Mouse (Mus musculus) kidney, postnatal 10 days (tissue): ENCODE data around the gene Mcoln2.

Experiments
- DNase-seq: peaks from one replicate; pipeline ENCODE4 v3.0.0; 2021; ENCODE audit warnings: mixed read lengths

Mcoln2 gene

DNA sequence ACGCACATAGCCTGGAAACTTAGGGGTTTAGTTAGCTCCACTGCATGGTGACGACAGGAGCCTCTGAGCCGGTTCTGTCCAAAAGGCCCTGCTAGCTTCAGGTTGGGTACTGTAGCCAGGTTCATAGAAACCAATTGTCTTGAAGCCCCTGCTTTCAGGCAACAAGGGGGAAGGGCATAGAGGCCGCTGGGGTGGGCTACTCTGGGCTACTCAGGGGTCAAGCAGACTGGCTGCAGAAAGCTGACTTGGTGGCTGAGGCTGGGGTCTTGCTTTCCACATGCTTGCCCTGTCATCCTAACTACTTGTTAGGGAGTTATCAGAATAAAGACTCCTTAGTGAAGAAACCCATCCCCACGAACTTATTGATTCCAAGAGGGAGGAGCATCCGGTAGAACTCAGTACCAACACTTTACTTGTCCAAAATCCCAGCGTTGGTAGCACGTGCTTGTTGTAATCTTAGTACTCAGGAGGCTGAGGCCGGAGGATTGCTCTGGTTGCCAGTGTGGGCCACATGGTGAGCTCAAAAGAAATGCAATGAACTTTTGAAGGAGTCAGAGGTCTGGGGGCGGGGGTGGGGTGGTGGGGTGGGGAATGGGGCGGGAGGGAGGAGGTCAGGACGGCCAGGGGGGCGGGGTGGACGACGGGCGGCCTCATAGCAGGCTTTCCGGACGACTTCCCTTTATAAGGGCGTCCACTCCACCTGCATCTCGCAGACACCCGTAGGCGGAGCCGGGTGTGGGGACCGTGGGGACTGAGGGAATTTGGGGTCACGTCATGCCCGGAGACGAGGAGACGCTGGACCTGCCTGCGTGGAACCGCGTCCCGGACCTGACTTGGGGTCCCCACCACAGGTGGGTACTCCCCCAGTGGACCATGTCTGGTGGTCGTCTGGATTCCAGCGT lies at the start of gene Mcoln2:
Gene Mcoln2, plus strand, starts transcription at position 678 of the 902 bp plus-strand sequence.
- peak; percentile 29 for DNase-seq

DNA sequence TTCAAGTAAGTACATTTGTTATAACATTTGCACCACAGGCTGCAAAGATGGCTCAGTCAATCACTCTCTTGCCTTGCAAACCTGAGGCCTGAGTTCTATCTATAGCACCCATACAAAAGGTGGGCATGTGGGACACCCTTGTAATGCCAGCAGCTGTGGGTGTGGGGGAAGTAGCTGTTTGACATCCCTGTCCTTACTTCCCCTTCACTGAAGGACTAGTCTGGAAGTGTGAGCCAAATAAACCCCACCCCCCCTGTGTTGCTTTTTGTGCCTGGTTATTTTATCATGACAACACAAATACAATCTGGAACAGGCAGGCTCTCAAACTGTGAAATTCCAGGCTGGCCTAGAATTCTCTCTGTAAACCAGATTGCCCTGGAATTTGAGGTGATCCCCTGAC lies 49.7 kb upstream of the Mcoln2 start:
- DNase-seq, result no peak

DNA sequence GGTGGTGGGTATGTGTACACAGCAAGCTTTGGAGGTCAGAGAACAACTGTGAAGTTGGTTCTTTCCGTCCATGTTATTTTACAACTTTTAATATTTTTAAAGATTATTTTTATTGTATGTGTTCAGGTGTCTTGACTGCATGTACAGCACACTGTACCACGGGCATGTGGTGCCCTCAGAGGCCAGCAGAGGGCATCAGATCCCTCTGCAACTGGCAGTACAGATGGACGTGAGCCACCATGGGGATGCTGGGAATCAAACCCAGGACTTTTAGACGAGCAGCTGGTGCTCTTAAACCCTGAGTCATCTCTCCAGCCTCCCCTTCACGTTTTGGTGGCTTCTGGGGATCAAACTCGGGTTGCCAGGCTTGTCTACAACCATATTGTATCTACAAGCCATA lies 47.6 kb upstream of the Mcoln2 start:
- peak; percentile 19 for DNase-seq

- DNase-seq, result peak; percentile 31
These were observed 42.4 kb upstream of the Mcoln2 start for GRCm38 (mm10) chr3:146107116-146107849.

- DNase-seq, result peak; percentile 71
These were observed 41.6 kb upstream of the Mcoln2 start, which contains the start of gene Wdr63 for GRCm38 (mm10) chr3:146107921-146108571. Wdr63 (minus strand) TSS chr3:146108130.

- no peak for DNase-seq
These were observed 40.7 kb upstream of the Mcoln2 start for GRCm38 (mm10) chr3:146108945-146109344.

- DNase-seq, result no peak
These were observed 39.3 kb upstream of the Mcoln2 start for GRCm38 (mm10) chr3:146110358-146110757.

GRCm38 (mm10) chr3:146110916-146111315 lies 38.7 kb upstream of the Mcoln2 start:
- no peak for DNase-seq

- peak; percentile 31 for DNase-seq
These were observed 32.2 kb upstream of the Mcoln2 start, which contains the start of gene Mcoln3 for GRCm38 (mm10) chr3:146117258-146117996. Mcoln3 (plus strand) TSS chr3:146117450.

DNA sequence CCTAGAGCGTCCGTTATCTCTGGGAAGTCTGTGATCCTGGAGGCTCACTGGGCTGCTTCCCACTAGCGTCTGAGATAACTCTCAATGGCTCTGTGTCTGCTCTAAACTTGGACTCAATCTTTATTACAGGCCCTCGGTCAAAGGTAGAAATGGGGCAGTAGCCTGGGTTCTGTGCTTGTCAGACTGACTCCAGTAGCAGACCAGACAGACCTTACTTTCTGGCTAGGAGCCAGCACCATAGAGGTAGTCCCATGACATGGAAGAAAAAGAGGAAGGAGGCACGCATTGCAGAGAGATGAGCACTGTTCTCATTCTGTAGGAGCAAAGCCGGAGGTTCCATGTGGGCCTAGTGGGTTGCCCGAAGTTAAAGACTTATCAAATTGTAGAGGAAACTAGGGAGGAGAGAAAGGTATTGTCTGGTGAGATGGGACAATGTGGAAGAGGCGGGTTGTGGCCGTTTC lies 31.6 kb upstream of the Mcoln2 start:
- peak; percentile 12 for DNase-seq

- peak; percentile 12 for DNase-seq
These were observed 28.1 kb upstream of the Mcoln2 start for GRCm38 (mm10) chr3:146121310-146122124.

GRCm38 (mm10) chr3:146122125-146122420 lies 27.6 kb upstream of the Mcoln2 start:
- DNase-seq, result no peak

DNA sequence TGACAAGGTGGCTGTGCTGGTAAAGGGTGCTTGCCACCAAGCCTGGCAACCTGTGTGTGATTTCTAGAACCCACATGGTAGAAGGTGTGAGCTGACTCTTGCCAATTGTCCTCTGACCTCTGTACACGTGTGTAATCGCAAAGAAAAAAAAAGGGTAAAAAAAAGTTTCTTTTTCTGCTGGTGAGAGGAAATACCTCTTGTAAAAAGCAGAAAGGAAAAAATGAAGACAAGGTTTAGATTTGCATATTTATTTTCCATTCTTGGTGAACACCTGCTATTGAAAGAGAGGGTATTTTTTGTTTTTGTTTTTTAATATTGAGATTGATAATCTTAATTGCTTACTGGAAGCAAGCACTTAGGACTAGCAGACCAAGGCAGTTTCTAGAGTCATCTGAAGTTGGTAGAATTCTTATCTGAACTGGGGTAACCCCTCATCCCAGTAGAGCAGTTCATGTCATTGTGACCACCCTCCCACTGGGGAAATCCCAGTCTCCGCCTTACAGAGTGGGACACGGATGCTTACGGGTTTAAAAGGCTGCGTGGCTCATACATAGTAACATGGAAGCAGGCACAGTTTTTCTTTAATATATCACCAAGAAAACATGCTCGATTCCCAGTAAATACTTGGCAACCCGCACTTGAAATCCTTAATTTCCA lies 26.7 kb upstream of the Mcoln2 start:
- DNase-seq, result no peak

- DNase-seq, result no peak
These were observed 26.2 kb upstream of the Mcoln2 start for GRCm38 (mm10) chr3:146123464-146123825.

DNA sequence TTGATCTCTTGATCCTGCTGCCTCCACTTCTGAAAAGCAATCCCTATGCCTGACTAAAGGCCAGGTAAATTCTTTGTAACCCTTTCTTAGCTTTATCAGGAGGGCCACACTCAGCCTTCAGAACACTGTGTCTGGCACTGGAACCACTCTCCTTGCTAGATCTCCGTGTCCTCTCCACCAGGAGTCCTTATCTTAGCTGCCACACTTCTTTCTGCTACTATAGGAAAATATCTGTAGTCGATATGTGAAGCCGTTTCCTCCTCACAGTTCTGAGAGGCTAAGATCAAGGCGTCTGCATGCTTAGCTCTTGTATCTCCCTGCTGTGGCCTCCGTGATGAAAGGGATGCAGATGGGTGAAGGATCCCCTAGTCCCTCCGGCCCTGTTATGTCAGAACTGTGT lies 22.4 kb upstream of the Mcoln2 start:
- DNase-seq, result no peak

DNA sequence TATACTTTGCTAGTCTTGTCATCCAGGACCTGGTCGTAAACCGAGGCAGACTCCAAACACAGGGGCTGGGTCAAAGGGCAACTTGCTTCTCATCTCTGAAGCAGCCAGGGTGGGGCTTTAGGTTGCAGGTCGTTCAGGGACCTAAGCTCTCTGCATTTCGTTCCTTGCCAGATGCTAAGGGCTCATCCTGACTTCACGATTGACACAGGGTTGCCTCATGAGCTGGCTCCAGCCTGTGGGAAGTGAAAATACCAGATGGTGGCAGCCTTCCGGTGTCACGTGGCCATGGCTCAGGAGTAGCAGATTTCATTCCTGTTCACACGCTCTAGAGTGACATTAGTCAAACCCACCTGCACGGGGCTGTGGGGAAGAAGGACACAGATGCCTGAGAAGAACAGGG lies 14.8 kb upstream of the Mcoln2 start:
- DNase-seq, result no peak

- no peak for DNase-seq
These were observed 14.2 kb upstream of the Mcoln2 start for GRCm38 (mm10) chr3:146135417-146135816.

DNA sequence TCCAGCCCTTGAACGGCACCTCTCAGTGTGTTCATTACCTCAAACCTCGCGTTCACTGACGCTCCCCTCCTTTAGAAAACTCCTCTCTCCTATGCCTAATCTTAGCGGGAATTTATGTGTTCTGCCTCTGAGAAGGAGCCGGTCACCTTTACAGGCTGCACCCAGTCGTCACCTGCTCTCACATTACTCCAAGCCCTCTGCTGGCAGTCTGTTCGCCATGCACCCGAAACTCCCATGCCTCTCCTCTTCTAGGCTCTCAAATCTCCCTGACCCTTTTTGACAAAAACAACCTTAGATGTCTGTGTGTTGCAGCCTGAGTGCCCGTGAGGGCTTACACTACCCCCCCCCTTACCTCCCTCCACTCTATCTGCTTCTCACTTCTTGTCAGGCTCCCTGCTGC lies 13.2 kb upstream of the Mcoln2 start:
- DNase-seq, result peak; percentile 37

GRCm38 (mm10) chr3:146140276-146140675 lies 9.4 kb upstream of the Mcoln2 start:
- no peak for DNase-seq

GRCm38 (mm10) chr3:146142523-146142922 lies 7.1 kb upstream of the Mcoln2 start:
- no peak for DNase-seq

DNA sequence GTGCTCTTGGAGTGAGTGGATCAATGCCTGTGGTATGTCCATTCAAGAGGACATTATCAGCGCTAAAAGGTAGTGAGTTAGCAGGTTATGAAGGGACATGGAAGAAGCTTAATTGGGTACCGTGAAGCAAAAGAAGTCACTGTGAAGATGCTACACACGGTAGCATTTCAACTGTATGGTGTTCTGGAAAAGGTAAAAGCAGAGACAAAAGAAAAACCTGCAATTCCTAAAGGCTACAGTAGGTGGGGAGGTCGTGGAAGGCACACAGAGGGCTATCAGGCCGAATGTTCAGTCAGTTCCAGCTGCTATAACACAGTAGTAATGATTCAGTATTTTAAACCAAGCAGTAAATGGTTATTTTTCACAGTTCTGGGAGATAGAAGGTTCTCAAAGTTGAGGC lies 4.1 kb upstream of the Mcoln2 start:
- DNase-seq, result no peak
